Mouse (Mus musculus) ES-E14 (cell line): ENCODE measurements around the gene Tbc1d7.

Source experiments
- CHD2 ChIP-seq: IDR thresholded peaks from 2 replicates; pipeline ENCODE4 v1.6.1; 2014; ENCODE audit warnings: mild to moderate bottlenecking, low read depth, low read length, inconsistent platforms
- MAFK ChIP-seq: IDR thresholded peaks from 2 replicates; pipeline ENCODE4 v1.6.1; 2014; ENCODE audit warnings: mild to moderate bottlenecking, low read depth, low read length, inconsistent platforms; ENCODE audit not compliant: insufficient read depth
- ZC3H11A ChIP-seq: IDR thresholded peaks from 2 replicates; pipeline ENCODE4 v1.6.1; 2012; ENCODE audit warnings: low read depth, mild to moderate bottlenecking, inconsistent platforms, low read length, borderline replicate concordance

DNA sequence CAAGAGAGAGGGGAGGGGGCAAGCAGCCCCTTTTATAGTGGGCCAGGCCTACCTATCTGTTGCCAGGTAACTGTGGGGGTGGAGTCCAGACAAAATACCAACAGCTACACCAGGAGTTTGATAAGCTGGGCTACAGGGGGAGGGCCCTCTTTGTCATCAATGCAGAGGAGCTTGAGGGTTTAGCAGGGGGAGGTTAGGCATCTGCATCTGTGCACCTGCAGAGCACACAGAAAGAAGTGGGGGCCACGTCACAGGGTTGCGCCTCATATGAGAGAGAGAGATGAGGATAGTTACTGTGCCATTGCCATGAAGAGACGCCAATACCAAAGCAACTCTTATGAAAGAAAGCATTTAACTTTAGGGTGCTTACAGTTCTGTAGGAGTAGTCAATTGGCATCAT is 5.4 kb upstream of the Tbc1d7 start:
- TF ChIP-seq CHD2, result no peak
- no peak for TF ChIP-seq MAFK
- TF ChIP-seq ZC3H11A, result no peak
